Mouse (Mus musculus) ES-Bruce4 (cell line): ENCODE results near the gene Dpep1. TPM values are rescaled to one million over a fixed set of nuclear protein-coding genes. Genes with fewer than 3 reads are reported as not detected.
A peak's percentile ranks its signal among the peaks of the same experiment; 100 is the strongest.
"Not testable (repeated sequence)": the region's sequence is repeated elsewhere in the genome, so short reads cannot be mapped to it uniquely, and the experiment has no call there.

ENCODE experiments used
- H3K27ac ChIP-seq: 2 replicates; pipeline ENCODE4 v1.5.1; 2012; ENCODE audit warnings: low read length, inconsistent platforms; ENCODE audit not compliant: insufficient read depth
- H3K27me3 ChIP-seq: 2 replicates; pipeline ENCODE4 v1.6.1; 2012; ENCODE audit warnings: mild to moderate bottlenecking, low read length, inconsistent platforms; ENCODE audit not compliant: control insufficient read depth, poor library complexity, insufficient read depth, severe bottlenecking
- H3K36me3 ChIP-seq: 2 replicates; pipeline ENCODE4 v1.6.1; 2012; ENCODE audit warnings: inconsistent platforms, mild to moderate bottlenecking, low read length, moderate library complexity; ENCODE audit not compliant: control insufficient read depth, poor library complexity, insufficient read depth, severe bottlenecking
- H3K4me1 ChIP-seq: one replicate; pipeline ENCODE4 v1.8.1; 2011; ENCODE audit warnings: low read length; ENCODE audit not compliant: control insufficient read depth, insufficient read depth
- H3K4me3 ChIP-seq: 2 replicates; pipeline ENCODE4 v1.5.1; 2011; ENCODE audit warnings: low read depth, mild to moderate bottlenecking, low read length
- H3K9ac ChIP-seq: 2 replicates; pipeline ENCODE4 v1.6.1; 2012; ENCODE audit warnings: low read depth, mild to moderate bottlenecking, inconsistent platforms; ENCODE audit not compliant: poor library complexity, severe bottlenecking
- H3K9me3 ChIP-seq: replicated peaks from 2 replicates; pipeline ENCODE4 v1.6.1; 2012; ENCODE audit warnings: mild to moderate bottlenecking, low read length, inconsistent platforms; ENCODE audit not compliant: control insufficient read depth, poor library complexity, insufficient read depth, severe bottlenecking
- CTCF ChIP-seq: IDR thresholded peaks from one replicate; pipeline ENCODE4 v1.8.1; 2011; ENCODE audit warnings: low read depth, low read length
- EP300 ChIP-seq: IDR thresholded peaks from 2 replicates; pipeline ENCODE4 v1.6.1; 2011; ENCODE audit warnings: low read depth, low read length; ENCODE audit not compliant: insufficient read depth
- POLR2A ChIP-seq: IDR thresholded peaks from one replicate; pipeline ENCODE4 v1.8.1; 2011; ENCODE audit warnings: low read length; ENCODE audit not compliant: insufficient read depth
- polyA plus RNA-seq: library from polyadenylated mRNA; stranded (reverse); fragments of >200 nt; gene quantifications from 2 replicates; pipeline ENCODE4 v1.2.4, GENCODE M21; 2011; ENCODE audit warnings: low read depth; ENCODE audit not compliant: missing spikeins, insufficient read depth, insufficient read length

Dpep1 gene
- polyA plus RNA-seq, 1 experiment: not detected

DNA sequence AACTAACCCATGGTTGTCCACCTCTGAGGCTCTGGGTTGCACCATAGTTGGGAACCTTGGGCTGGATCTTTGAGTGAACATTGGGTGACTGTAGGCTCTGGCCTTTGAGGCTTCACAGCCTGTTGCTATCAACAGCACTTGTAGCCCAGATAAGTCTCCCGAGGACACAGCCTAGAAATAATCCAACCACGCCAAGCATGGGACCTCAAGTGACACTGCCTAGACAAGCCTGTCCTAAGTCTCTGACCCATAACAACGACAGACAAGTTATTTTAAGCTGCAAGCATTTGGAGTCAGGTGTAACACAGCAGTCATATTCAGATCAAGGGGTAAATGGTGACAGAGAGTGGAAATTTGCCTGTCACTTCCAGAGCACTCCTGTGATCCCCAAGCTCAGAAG lies 29.4 kb downstream of the Dpep1 start:
- Histone ChIP-seq H3K27ac (no peak overlapping the region), H3K9ac (no peak overlapping the region), H3K9me3 (no peaks in the 10 kb centered on the region), H3K4me1 (no peaks in the 10 kb centered on the region), H3K4me3 (no peak overlapping the region), H3K36me3 (no peaks in the 10 kb centered on the region), H3K27me3 (no peaks in the 10 kb centered on the region)
- TF ChIP-seq EP300: no peak
- no peak for TF ChIP-seq POLR2A
- TF ChIP-seq CTCF: no peak

DNA sequence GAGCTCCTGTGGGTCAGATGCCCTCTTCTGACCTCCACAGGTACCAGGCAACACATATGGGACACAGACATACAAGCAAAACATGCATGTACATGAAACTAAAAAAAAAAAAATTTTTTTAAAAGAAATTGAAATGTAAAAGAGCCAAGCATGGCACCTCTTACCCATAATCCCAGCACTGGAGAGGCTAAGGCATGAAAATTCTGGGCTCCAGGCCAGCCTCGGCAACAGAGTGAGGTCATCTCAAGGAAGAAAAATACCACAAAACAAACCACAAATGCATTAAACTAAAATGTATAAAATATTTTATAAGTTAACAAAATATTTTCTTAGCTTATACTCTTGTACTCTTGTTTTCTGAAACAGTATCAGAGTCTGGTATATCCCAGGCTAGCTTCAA lies 34.9 kb downstream of the Dpep1 start:
- Histone ChIP-seq H3K9me3 (no peaks in the 10 kb centered on the region), H3K27me3 (no peaks in the 10 kb centered on the region), H3K9ac (no peak overlapping the region), H3K36me3 (no peaks in the 10 kb centered on the region), H3K27ac (no peak overlapping the region), H3K4me3 (no peak overlapping the region), H3K4me1 (no peaks in the 10 kb centered on the region)
- no peak for TF ChIP-seq EP300
- no peak for TF ChIP-seq CTCF
- TF ChIP-seq POLR2A: no peak

DNA sequence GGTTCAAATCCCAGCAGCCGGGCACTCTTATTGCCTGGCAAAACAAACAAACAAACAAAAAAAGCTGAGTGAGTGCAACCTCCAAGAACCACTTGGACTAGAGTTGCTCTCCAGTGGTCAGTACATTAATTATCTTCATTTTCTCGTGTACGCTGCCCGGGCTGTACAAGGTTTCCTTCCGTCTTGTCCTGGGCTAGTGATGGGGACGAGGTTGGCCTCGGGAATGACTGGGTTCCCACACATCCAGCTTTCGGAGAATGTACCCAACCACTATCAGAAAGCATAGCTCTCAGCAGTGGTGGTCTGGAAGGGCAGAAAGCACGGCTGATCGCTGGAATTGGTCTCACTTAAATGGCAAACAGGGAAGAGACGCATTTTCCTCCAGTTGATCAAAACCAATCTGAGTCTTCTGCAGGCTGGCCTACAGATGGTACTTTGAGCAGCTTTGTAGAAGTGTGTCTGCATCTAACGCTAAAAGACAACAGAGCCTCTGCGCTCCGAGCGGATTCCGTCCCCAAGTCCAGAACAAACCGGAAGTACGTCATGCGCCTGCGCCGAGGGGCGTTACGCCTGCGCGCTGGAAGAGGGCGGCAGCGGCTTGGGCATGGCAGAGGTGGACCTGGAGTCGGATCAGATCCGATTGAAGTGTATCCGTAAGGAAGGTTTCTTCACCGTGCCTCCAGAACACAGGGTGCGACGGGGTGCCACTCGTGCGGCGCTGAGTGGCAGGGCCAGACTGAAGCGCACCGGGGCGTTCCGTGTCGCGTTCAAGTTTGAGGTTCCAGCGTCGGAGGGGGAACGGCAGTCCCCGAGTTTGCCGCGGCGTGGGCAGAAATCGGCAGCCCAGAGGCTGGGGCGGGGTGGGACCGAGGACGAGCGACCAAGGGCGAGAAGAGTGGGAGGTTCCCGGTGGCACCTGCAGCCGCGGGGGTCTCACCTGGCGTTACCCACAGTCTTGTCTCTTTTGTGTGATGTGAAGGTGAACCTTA lies 38.5 kb downstream of the Dpep1 start, which contains the start of gene Cdk10:
Cdk10 (plus strand) TSS at position 565 of the 989 bp plus-strand sequence.
- no peaks in the 10 kb centered on the region for H3K27me3 ChIP-seq
- no peaks in the 10 kb centered on the region for H3K4me1 ChIP-seq
- H3K9me3 ChIP-seq: no peaks in the 10 kb centered on the region
- TF ChIP-seq EP300: no peak
- no peak for TF ChIP-seq CTCF
- peak; percentile 98 for TF ChIP-seq POLR2A
- peak within 1 kb of the TSS; percentile 88 for H3K4me3 ChIP-seq
- peak within 1 kb of the TSS; percentile 38; the same call in 1 of the 2 replicates for H3K27ac ChIP-seq
- peaks cover 11% of the 10 kb centered on the region; the same call in 1 of the 2 replicates for H3K36me3 ChIP-seq
- H3K9ac ChIP-seq: peak within 1 kb of the TSS; percentile 86

DNA sequence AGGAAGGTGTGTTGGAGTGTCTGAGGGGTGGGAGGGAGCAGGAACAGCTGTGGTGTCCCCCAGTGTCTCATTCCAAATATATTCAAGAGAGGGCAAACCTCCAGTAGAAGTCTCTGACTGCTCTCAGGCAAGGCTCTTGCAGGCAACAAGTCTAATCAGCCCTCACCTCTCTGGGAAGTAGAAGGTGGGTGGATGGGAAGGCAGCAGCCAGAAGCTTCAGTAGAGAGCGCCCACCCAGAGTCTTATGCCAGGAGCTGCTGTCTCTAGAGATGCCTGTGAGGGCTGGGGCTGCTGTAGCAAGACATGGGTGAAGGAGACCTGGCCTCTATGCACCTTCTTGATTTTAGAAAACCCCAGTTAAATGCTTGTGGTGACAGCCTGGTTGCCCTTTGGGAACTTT lies 42.4 kb downstream of the Dpep1 start:
- Histone ChIP-seq H3K27me3 (no peaks in the 10 kb centered on the region), H3K4me3 (no peak overlapping the region), H3K9me3 (no peaks in the 10 kb centered on the region), H3K4me1 (no peaks in the 10 kb centered on the region), H3K9ac (no peak overlapping the region), H3K36me3 (peaks cover 11% of the 10 kb centered on the region; the same call in 1 of the 2 replicates), H3K27ac (no peak overlapping the region)
- TF ChIP-seq EP300 (no peak), POLR2A (no peak), CTCF (no peak)

DNA sequence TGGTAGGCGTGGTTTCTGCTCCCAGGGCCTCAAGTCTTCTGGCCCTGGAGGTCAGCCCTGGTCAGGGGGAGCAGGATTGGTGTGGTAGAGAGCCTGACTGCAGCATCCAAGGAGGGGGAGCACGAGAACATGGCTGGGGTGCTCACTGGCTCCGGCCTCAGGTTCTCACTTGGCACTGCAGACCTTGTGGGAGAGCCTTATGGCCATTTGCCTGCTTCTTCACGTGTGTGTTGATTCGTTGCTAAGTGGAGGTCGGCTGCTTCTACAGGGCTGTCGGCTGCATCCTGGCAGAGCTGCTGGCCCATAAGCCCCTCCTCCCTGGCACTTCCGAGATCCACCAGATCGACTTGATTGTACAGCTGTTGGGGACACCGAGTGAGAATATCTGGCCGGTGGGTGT lies 44.3 kb downstream of the Dpep1 start:
- peaks cover 11% of the 10 kb centered on the region; the same call in 1 of the 2 replicates for H3K36me3 ChIP-seq
- not testable (repeated sequence) for H3K4me3 ChIP-seq, H3K9me3 ChIP-seq, H3K4me1 ChIP-seq, H3K27ac ChIP-seq, H3K9ac ChIP-seq, H3K27me3 ChIP-seq

DNA sequence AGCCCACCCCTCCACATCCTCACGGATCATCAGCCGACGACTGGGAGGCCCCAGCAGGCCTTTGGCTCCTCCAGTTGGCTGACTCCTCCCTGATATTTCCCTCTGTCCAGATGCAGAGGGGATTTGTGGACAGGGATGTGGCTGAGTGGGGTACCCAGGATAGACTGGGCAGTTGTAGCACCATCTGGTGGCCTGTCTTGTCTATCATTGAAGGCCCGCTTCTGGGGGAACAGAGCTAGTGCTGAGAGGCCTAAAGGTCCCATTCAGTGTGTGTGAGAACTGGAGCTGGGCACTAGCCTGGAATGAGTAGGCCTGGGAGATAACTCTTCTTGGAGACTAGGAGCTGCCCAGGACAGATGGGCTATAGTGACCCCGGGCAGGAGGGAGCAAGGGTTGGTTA lies 45.7 kb downstream of the Dpep1 start:
- H3K9ac ChIP-seq: no peak overlapping the region
- no peaks in the 10 kb centered on the region for H3K27me3 ChIP-seq
- no peak overlapping the region for H3K27ac ChIP-seq
- peaks cover 11% of the 10 kb centered on the region; the same call in 1 of the 2 replicates for H3K36me3 ChIP-seq
- H3K4me3 ChIP-seq: no peak overlapping the region
- TF ChIP-seq POLR2A (no peak), CTCF (peak; percentile 47)
- no peaks in the 10 kb centered on the region for H3K4me1 ChIP-seq
- H3K9me3 ChIP-seq: no peaks in the 10 kb centered on the region
